Mouse (Mus musculus) lung, adult 2 months (tissue): Measurements from ENCODE around the gene Nosip.

ENCODE experiments used
- CTCF ChIP-seq: fragments of 200-500 bp; IDR thresholded peaks from 2 replicates; pipeline ENCODE4 v1.5.1; 2011; ENCODE audit warnings: mild to moderate bottlenecking, low read length, control low read depth; ENCODE audit not compliant: insufficient read depth
- POLR2A ChIP-seq: fragments of 200-500 bp; IDR thresholded peaks from 2 replicates; pipeline ENCODE4 v1.6.1; 2011; ENCODE audit warnings: low read depth, mild to moderate bottlenecking, control low read depth, low read length, borderline replicate concordance; ENCODE audit errors: extremely low read depth

GRCm38 (mm10) chr7:45056972-45057348 is 5.3 kb upstream of the Nosip start:
- TF ChIP-seq POLR2A (no peak), CTCF (no peak)
